Mouse (Mus musculus): Measurements from ENCODE around the gene Atp8b3.

- TF ChIP-seq CTCF (IDR thresholded peaks at IDR 0.05) (no peak), EP300 (IDR thresholded peaks at IDR 0.05; ENCODE audit: insufficient read depth, low read depth, low read length) (no peak), POLR2A (IDR thresholded peaks at IDR 0.05; ENCODE audit: insufficient read depth, low read depth, low read length) (no peak)
Measured at GRCm38 (mm10) chr10:80513739-80514138, 25.2 kb downstream of the Atp8b3 start.
